Mouse (Mus musculus): Measurements from ENCODE around the gene Aldh1a2. TPM values are rescaled to one million over a fixed set of nuclear protein-coding genes. Genes with fewer than 3 reads are reported as not detected.

The Aldh1a2 gene
- polyA plus RNA-seq, 1 experiment: 1.5 TPM

- Histone ChIP-seq H3K27ac (ENCODE audit: control insufficient read depth, insufficient read depth, low read depth, low read length, poor library complexity) (no peak overlapping the region), H3K4me1 (ENCODE audit: control insufficient read depth, insufficient read depth, low read length) (peaks cover 2% of the 10 kb centered on the region; the same call in 1 of the 2 replicates), H3K4me3 (replicated peaks; ENCODE audit: control insufficient read depth, low read depth, low read length) (no peak overlapping the region)
- TF ChIP-seq POLR2A (IDR thresholded peaks at IDR 0.05; ENCODE audit: borderline replicate concordance, control insufficient read depth, low read depth, low read length): no peak
- TF ChIP-seq CTCF (IDR thresholded peaks at IDR 0.05; ENCODE audit: control insufficient read depth, insufficient read depth, low read length): no peak
- 81% methylated on average over 1 of the region's 1 CpGs for WGBS
Observed at GRCm38 (mm10) chr9:71175686-71176085, 39.9 kb upstream of the Aldh1a2 start.

GRCm38 (mm10) chr9:71179276-71179896 lies 36.2 kb upstream of the Aldh1a2 start:
- Histone ChIP-seq H3K4me1 (ENCODE audit: control insufficient read depth, insufficient read depth, low read length) (peaks cover 2% of the 10 kb centered on the region; the same call in 1 of the 2 replicates), H3K4me3 (replicated peaks; ENCODE audit: control insufficient read depth, low read depth, low read length) (no peak overlapping the region), H3K27ac (ENCODE audit: control insufficient read depth, insufficient read depth, low read depth, low read length, poor library complexity) (peak overlapping the region; percentile 55; the same call in 1 of the 2 replicates)
- TF ChIP-seq POLR2A (IDR thresholded peaks at IDR 0.05; ENCODE audit: borderline replicate concordance, control insufficient read depth, low read depth, low read length) (no peak), CTCF (IDR thresholded peaks at IDR 0.05; ENCODE audit: control insufficient read depth, insufficient read depth, low read length) (no peak)
- WGBS: 23% methylated on average over 6 of the region's 6 CpGs

GRCm38 (mm10) chr9:71179964-71180700 lies 35.5 kb upstream of the Aldh1a2 start:
- no peak overlapping the region for H3K4me3 ChIP-seq (replicated peaks; ENCODE audit: control insufficient read depth, low read depth, low read length)
- no peak for TF ChIP-seq POLR2A (IDR thresholded peaks at IDR 0.05; ENCODE audit: borderline replicate concordance, control insufficient read depth, low read depth, low read length)
- no peak for TF ChIP-seq CTCF (IDR thresholded peaks at IDR 0.05; ENCODE audit: control insufficient read depth, insufficient read depth, low read length)
- no peak overlapping the region for H3K27ac ChIP-seq (ENCODE audit: control insufficient read depth, insufficient read depth, low read depth, low read length, poor library complexity)
- H3K4me1 ChIP-seq (ENCODE audit: control insufficient read depth, insufficient read depth, low read length): peaks cover 2% of the 10 kb centered on the region; the same call in 1 of the 2 replicates
- WGBS: 58% methylated on average over 8 of the region's 8 CpGs

GRCm38 (mm10) chr9:71185285-71185684 lies 30.3 kb upstream of the Aldh1a2 start:
- Histone ChIP-seq H3K27ac (ENCODE audit: control insufficient read depth, insufficient read depth, low read depth, low read length, poor library complexity) (no peak overlapping the region), H3K4me3 (replicated peaks; ENCODE audit: control insufficient read depth, low read depth, low read length) (no peak overlapping the region), H3K4me1 (ENCODE audit: control insufficient read depth, insufficient read depth, low read length) (no peaks in the 10 kb centered on the region; the same call in 1 of the 2 replicates)
- TF ChIP-seq CTCF (IDR thresholded peaks at IDR 0.05; ENCODE audit: control insufficient read depth, insufficient read depth, low read length) (no peak), POLR2A (IDR thresholded peaks at IDR 0.05; ENCODE audit: borderline replicate concordance, control insufficient read depth, low read depth, low read length) (no peak)

DNA sequence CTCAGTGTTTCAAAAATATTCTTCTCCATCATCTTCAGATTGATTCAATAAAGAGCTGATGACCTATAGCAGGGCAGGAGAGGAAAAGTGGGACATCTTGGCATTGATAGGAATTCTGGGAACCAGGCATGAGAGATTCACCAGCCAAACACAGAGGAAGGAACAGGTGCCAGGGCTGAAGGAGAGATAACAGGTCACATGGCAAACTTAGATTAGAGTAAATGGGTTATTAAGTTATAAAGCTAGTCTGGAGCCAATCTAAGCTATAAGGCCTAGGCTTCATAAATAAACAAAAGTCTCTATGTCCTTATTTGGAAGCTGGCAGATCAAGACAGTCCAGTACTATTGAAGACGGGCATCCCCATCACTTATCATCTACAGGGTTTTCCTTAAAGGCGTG lies 29.8 kb upstream of the Aldh1a2 start:
- TF ChIP-seq CTCF (IDR thresholded peaks at IDR 0.05; ENCODE audit: control insufficient read depth, insufficient read depth, low read length) (no peak), POLR2A (IDR thresholded peaks at IDR 0.05; ENCODE audit: borderline replicate concordance, control insufficient read depth, low read depth, low read length) (no peak)
- Histone ChIP-seq H3K4me1 (ENCODE audit: control insufficient read depth, insufficient read depth, low read length) (no peaks in the 10 kb centered on the region; the same call in 1 of the 2 replicates), H3K27ac (ENCODE audit: control insufficient read depth, insufficient read depth, low read depth, low read length, poor library complexity) (no peak overlapping the region), H3K4me3 (replicated peaks; ENCODE audit: control insufficient read depth, low read depth, low read length) (no peak overlapping the region)
- WGBS: 67% methylated on average over 2 of the region's 2 CpGs

DNA sequence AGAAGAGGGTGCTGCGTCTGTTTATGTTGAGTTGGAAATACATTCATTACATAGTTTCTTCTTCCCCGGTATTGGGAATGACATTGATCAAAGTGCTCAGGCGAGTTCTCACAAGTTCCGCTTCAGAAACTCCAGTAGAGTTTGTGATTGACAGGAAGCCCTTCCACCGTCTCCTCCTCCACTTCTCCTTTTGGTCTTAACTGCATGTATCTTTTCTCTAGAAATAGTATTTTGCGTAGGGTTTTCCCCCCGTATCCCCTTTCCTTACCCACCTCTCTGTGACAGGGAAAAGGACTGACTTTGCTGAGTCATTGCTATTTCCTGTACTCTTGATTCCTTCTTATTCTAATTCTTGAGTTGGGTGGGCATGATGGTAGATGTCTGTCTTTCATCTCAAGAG lies 28.2 kb upstream of the Aldh1a2 start:
- 8% methylated on average over 7 of the region's 7 CpGs for WGBS
- no peak overlapping the region for H3K27ac ChIP-seq (ENCODE audit: control insufficient read depth, insufficient read depth, low read depth, low read length, poor library complexity)
- TF ChIP-seq CTCF (IDR thresholded peaks at IDR 0.05; ENCODE audit: control insufficient read depth, insufficient read depth, low read length) (no peak), POLR2A (IDR thresholded peaks at IDR 0.05; ENCODE audit: borderline replicate concordance, control insufficient read depth, low read depth, low read length) (no peak)
- no peak overlapping the region for H3K4me3 ChIP-seq (replicated peaks; ENCODE audit: control insufficient read depth, low read depth, low read length)
- no peaks in the 10 kb centered on the region; the same call in 1 of the 2 replicates for H3K4me1 ChIP-seq (ENCODE audit: control insufficient read depth, insufficient read depth, low read length)

DNA sequence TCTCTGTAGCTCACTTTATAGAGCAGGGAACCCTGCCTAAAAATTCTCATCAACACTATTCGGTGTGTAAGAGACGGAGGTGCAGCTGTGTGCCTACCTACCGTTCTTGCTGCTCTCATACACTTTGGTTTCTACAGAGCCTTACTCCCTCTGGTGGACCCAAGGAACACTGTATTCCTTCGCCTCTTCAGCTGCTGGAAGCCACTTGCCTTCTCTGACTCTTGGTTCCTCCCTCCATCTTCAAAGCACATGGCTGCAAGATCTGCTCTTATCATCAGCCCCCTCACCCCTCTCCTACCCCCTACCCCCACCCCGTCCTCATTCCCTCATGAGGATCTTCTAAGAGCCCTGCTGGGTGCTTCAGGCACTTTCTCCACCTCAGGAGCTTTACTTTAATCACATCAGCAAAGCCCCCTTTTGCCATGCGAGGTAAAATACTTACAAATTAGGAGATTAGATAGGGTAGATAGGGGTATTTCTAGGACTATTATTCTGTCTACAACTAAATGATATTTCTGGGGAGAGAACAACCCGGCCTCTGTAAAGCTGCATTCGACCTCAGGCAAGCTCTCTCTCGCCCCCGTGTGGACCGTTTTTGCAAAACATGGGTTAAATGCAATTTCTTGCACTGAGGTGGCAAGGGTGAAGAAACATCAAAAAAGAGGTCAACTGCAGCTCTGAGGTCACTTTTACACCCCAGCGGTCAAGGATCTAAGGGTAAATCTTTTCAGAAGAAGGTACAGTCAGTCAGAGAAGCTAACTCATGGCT lies 26.8 kb upstream of the Aldh1a2 start:
- TF ChIP-seq POLR2A (IDR thresholded peaks at IDR 0.05; ENCODE audit: borderline replicate concordance, control insufficient read depth, low read depth, low read length) (no peak), CTCF (IDR thresholded peaks at IDR 0.05; ENCODE audit: control insufficient read depth, insufficient read depth, low read length) (peak; percentile 90)
- no peaks in the 10 kb centered on the region; the same call in 1 of the 2 replicates for H3K4me1 ChIP-seq (ENCODE audit: control insufficient read depth, insufficient read depth, low read length)
- H3K27ac ChIP-seq (ENCODE audit: control insufficient read depth, insufficient read depth, low read depth, low read length, poor library complexity): no peak overlapping the region
- WGBS: 2% methylated on average over 12 of the region's 12 CpGs
- no peak overlapping the region for H3K4me3 ChIP-seq (replicated peaks; ENCODE audit: control insufficient read depth, low read depth, low read length)

DNA sequence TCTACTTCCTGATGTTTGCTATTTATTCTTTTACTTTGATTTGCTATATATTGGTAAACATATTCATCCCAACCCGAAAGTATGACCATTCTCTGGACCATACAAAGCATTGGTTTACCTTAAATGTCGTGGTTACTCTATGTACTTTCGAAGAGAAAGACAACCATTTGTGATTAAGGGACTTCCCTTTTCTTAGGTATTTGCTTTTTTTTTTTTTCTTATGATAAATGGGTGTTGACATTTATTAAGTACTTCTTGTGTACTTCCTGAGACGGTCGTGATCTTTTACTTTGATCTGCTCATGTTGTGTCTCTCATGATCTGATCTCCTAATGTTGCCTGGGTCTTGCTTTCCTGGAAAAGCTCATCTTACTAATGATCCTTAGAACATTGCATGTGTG lies 16.8 kb upstream of the Aldh1a2 start:
- WGBS: 21% methylated on average over 5 of the region's 5 CpGs
- no peak for TF ChIP-seq POLR2A (IDR thresholded peaks at IDR 0.05; ENCODE audit: borderline replicate concordance, control insufficient read depth, low read depth, low read length)
- TF ChIP-seq CTCF (IDR thresholded peaks at IDR 0.05; ENCODE audit: control insufficient read depth, insufficient read depth, low read length): no peak
- Histone ChIP-seq H3K27ac (ENCODE audit: control insufficient read depth, insufficient read depth, low read depth, low read length, poor library complexity) (no peak overlapping the region), H3K4me1 (ENCODE audit: control insufficient read depth, insufficient read depth, low read length) (no peaks in the 10 kb centered on the region), H3K4me3 (replicated peaks; ENCODE audit: control insufficient read depth, low read depth, low read length) (no peak overlapping the region)

Data from bone marrow, adult 2 months (tissue).